Comparison of ENCODE assay signal across 9 mouse cellular contexts in the genomic region with DNA sequence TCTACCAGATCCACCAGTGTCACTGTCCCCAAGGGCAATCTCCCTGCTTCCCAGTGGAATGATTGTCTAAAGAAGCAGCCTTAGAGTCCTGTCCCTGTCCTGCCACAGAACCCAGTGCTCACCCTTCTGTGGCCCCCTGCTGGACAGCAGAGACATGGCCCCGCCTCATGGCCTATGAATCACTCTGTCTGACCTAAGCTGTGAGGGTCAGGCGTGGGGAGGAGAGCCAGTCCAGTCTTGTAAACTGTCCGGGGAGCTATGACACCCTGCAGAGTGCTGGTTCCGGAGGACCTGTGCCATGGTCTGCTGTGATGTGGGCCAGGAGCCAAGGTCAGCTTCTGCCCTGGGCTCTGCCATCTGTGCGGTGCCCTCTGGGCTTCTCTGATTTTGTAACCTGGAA.
DNase-seq lines count a peak whose midpoint lies in the region; ATAC-seq lines count a peak whose summit lies in the region.
"Had no signal": no experiment of that assay in that cellular context is flagged by ENCODE, and none has a peak within 500 bp of the region (broad histone marks: within the 10 kb centered on the region; RNA-seq: fewer than 3 reads in every experiment).

No protein-coding gene starts in this region.

- no peak for DNase-seq in hindbrain, embryonic 14.5 days (ENCODE audit: low spot score)
- peak; percentile 92 to 93 for DNase-seq in adrenal gland, postnatal 36 days
- DNase-seq in embryonic facial prominence, embryonic 11.5 days (ENCODE audit: low spot score): peak; percentile 43
- DNase-seq in heart, postnatal 14 days: peak; percentile 87 to 92
- peak; percentile 68 for DNase-seq in limb, embryonic 11.5 days (ENCODE audit: low spot score)
- peak; percentile 41 for DNase-seq in midbrain, embryonic 14.5 days
- DNase-seq in thymus, postnatal 14 days: peak; percentile 35

- intact Hi-C loops in heart, postnatal 14 days (cut with DNase I): loop anchor here (1.0 kb wide), 1 partner anchor 161 kb away; no protein-coding TSS in a partner anchor

- H3K4me2 ChIP-seq in hindbrain, embryonic 12.5 days (replicated peaks): no peak overlapping the region
- H3K4me2 ChIP-seq in hindbrain, embryonic 14.5 days (replicated peaks): no peak overlapping the region
- no peak overlapping the region for H3K4me2 ChIP-seq in embryonic facial prominence, embryonic 11.5 days (ENCODE audit: low read depth, low read length)
- H3K4me2 ChIP-seq in limb, embryonic 11.5 days (ENCODE audit: low read depth, severe bottlenecking): no peak overlapping the region
- no peak overlapping the region for H3K4me2 ChIP-seq in midbrain, embryonic 14.5 days (ENCODE audit: low read length)
- H3K4me2 ChIP-seq: neural tube, embryonic 13.5 days had no signal

- H3K27me3 ChIP-seq in hindbrain, embryonic 12.5 days: no peaks in the 10 kb centered on the region
- no peaks in the 10 kb centered on the region for H3K27me3 ChIP-seq in hindbrain, embryonic 14.5 days (ENCODE audit: control insufficient read depth, insufficient read depth, low read length)
- no peaks in the 10 kb centered on the region for H3K27me3 ChIP-seq in embryonic facial prominence, embryonic 11.5 days (ENCODE audit: control insufficient read depth, insufficient read depth, low read length)
- no peaks in the 10 kb centered on the region for H3K27me3 ChIP-seq in limb, embryonic 11.5 days (ENCODE audit: control insufficient read depth, insufficient read depth, low read length)
- H3K27me3 ChIP-seq in midbrain, embryonic 14.5 days (ENCODE audit: control insufficient read depth, insufficient read depth, low read length): no peaks in the 10 kb centered on the region
- H3K27me3 ChIP-seq: neural tube, embryonic 13.5 days had no signal

- H3K9me3 ChIP-seq in hindbrain, embryonic 12.5 days (replicated peaks): no peaks in the 10 kb centered on the region
- no peaks in the 10 kb centered on the region for H3K9me3 ChIP-seq in hindbrain, embryonic 14.5 days (ENCODE audit: control insufficient read depth, low read length)
- no peaks in the 10 kb centered on the region for H3K9me3 ChIP-seq in embryonic facial prominence, embryonic 11.5 days (replicated peaks; ENCODE audit: control insufficient read depth, low read length)
- H3K9me3 ChIP-seq in limb, embryonic 11.5 days (ENCODE audit: control insufficient read depth, low read length): no peaks in the 10 kb centered on the region
- H3K9me3 ChIP-seq in midbrain, embryonic 14.5 days (ENCODE audit: control insufficient read depth, low read length): no peaks in the 10 kb centered on the region
- H3K9me3 ChIP-seq: neural tube, embryonic 13.5 days had no signal

- no peaks in the 10 kb centered on the region for H3K36me3 ChIP-seq in hindbrain, embryonic 12.5 days
- no peaks in the 10 kb centered on the region for H3K36me3 ChIP-seq in hindbrain, embryonic 14.5 days (replicated peaks; ENCODE audit: control insufficient read depth, insufficient read depth)
- H3K36me3 ChIP-seq in embryonic facial prominence, embryonic 11.5 days (replicated peaks; ENCODE audit: control insufficient read depth, insufficient read depth, low read depth, low read length): no peaks in the 10 kb centered on the region
- no peaks in the 10 kb centered on the region for H3K36me3 ChIP-seq in limb, embryonic 11.5 days (ENCODE audit: control insufficient read depth, insufficient read depth, low read length)
- H3K36me3 ChIP-seq in midbrain, embryonic 14.5 days (ENCODE audit: control insufficient read depth, insufficient read depth, low read length): no peaks in the 10 kb centered on the region
- H3K36me3 ChIP-seq: neural tube, embryonic 13.5 days had no signal

- no peak overlapping the region for H3K27ac ChIP-seq in hindbrain, embryonic 12.5 days
- H3K27ac ChIP-seq in hindbrain, embryonic 14.5 days: no peak overlapping the region
- no peak overlapping the region for H3K27ac ChIP-seq in embryonic facial prominence, embryonic 11.5 days (replicated peaks; ENCODE audit: low read depth, low read length)
- no peak overlapping the region for H3K27ac ChIP-seq in limb, embryonic 11.5 days (replicated peaks; ENCODE audit: low read depth, low read length)
- no peak overlapping the region for H3K27ac ChIP-seq in midbrain, embryonic 14.5 days (replicated peaks; ENCODE audit: low read depth, low read length)
- H3K27ac ChIP-seq: neural tube, embryonic 13.5 days had no signal

- ATAC-seq in hindbrain, embryonic 12.5 days (ENCODE audit: low FRiP score): no peak
- no peak for ATAC-seq in hindbrain, embryonic 14.5 days (ENCODE audit: low FRiP score)
- ATAC-seq in embryonic facial prominence, embryonic 11.5 days (replicated peaks; ENCODE audit: insufficient number of reproducible peaks, low FRiP score, low TSS enrichment, low read depth): peak; percentile 39; the same call in 1 of the 2 replicates
- ATAC-seq in limb, embryonic 11.5 days (ENCODE audit: insufficient number of reproducible peaks, low FRiP score, low TSS enrichment, low read depth): no peak
- ATAC-seq in midbrain, embryonic 14.5 days (ENCODE audit: low FRiP score, low TSS enrichment): no peak

- WGBS in hindbrain, embryonic 12.5 days: 50% methylated on average over 5 of the region's 5 CpGs
- WGBS in hindbrain, embryonic 14.5 days: 45% methylated on average over 5 of the region's 5 CpGs
- WGBS in embryonic facial prominence, embryonic 11.5 days: 46% methylated on average over 5 of the region's 5 CpGs
- WGBS in limb, embryonic 11.5 days: 33% methylated on average over 5 of the region's 5 CpGs
- WGBS in midbrain, embryonic 14.5 days: 53% methylated on average over 5 of the region's 5 CpGs

- H3K4me3 ChIP-seq in hindbrain, embryonic 12.5 days: no peak overlapping the region
- no peak overlapping the region for H3K4me3 ChIP-seq in hindbrain, embryonic 14.5 days (replicated peaks; ENCODE audit: low read length)
- H3K4me3 ChIP-seq in embryonic facial prominence, embryonic 11.5 days (ENCODE audit: low read depth, low read length): no peak overlapping the region
- H3K4me3 ChIP-seq in limb, embryonic 11.5 days (ENCODE audit: low read depth, low read length): no peak overlapping the region
- no peak overlapping the region for H3K4me3 ChIP-seq in midbrain, embryonic 14.5 days (replicated peaks; ENCODE audit: low read depth, low read length)
- H3K4me3 ChIP-seq: neural tube, embryonic 13.5 days had no signal

- H3K9ac ChIP-seq in hindbrain, embryonic 12.5 days: 0 out of 2 replicates have a peak overlapping the region, but pooled peaks have one; percentile 27
- H3K9ac ChIP-seq in hindbrain, embryonic 14.5 days: no peak overlapping the region
- no peak overlapping the region for H3K9ac ChIP-seq in embryonic facial prominence, embryonic 11.5 days (replicated peaks; ENCODE audit: low read length)
- H3K9ac ChIP-seq in limb, embryonic 11.5 days (ENCODE audit: low read length): no peak overlapping the region
- no peak overlapping the region for H3K9ac ChIP-seq in midbrain, embryonic 14.5 days (replicated peaks; ENCODE audit: low read length)
- H3K9ac ChIP-seq: neural tube, embryonic 13.5 days had no signal

- H3K4me1 ChIP-seq in hindbrain, embryonic 12.5 days: no peaks in the 10 kb centered on the region
- H3K4me1 ChIP-seq in hindbrain, embryonic 14.5 days (replicated peaks; ENCODE audit: control insufficient read depth, insufficient read depth, low read length): no peaks in the 10 kb centered on the region
- H3K4me1 ChIP-seq in embryonic facial prominence, embryonic 11.5 days (ENCODE audit: control insufficient read depth, insufficient read depth, low read length): no peaks in the 10 kb centered on the region
- H3K4me1 ChIP-seq in limb, embryonic 11.5 days (ENCODE audit: control insufficient read depth, insufficient read depth, low read length): no peaks in the 10 kb centered on the region
- no peaks in the 10 kb centered on the region for H3K4me1 ChIP-seq in midbrain, embryonic 14.5 days (ENCODE audit: control insufficient read depth, insufficient read depth, low read length)
- H3K4me1 ChIP-seq: neural tube, embryonic 13.5 days had no signal
